Mouse (Mus musculus) CH12.LX (cell line): ENCODE measurements at regions not wholly inside any gene's neighbourhood (a gene's known extent, or its start where the extent isn't known, plus 50 kb on each side); places are given as distances from the start of the nearest gene placed in this dataset.

ENCODE experiments used
- DNase-seq: peaks from one replicate; pipeline ENCODE4 v3.0.0-alpha.2; 2013; ENCODE audit errors: extremely low read depth
- H3K27ac ChIP-seq: 2 replicates; pipeline ENCODE4 v1.5.1; 2012; ENCODE audit warnings: low read depth, mild to moderate bottlenecking, control low read depth, moderate library complexity; ENCODE audit not compliant: insufficient read depth
- H3K27me3 ChIP-seq: replicated peaks from 2 replicates; pipeline ENCODE3; 2012; ENCODE audit warnings: inconsistent platforms
- H3K36me3 ChIP-seq, 2 experiments: replicated peaks in 1 of 2; 2 replicates each; pipeline versions ENCODE3 to v1.6.1; 2012; ENCODE audit warnings: inconsistent platforms in 1 of 2, low read length in 1 of 2, mild to moderate bottlenecking in 1 of 2, mixed read lengths in 1 of 2, moderate library complexity in 1 of 2; ENCODE audit not compliant: control insufficient read depth in 1 of 2, insufficient read depth in 1 of 2
- H3K4me1 ChIP-seq, 2 experiments: 2 replicates each; pipeline ENCODE4 v1.6.1; 2012; ENCODE audit warnings: inconsistent platforms in 1 of 2, moderate library complexity in 1 of 2; ENCODE audit not compliant: insufficient read depth in 2 of 2, control insufficient read depth in 1 of 2
- H3K4me2 ChIP-seq: 2 replicates; pipeline ENCODE4 v1.6.1; 2012; ENCODE audit warnings: low read depth, mild to moderate bottlenecking, control low read depth; ENCODE audit not compliant: poor library complexity, insufficient read depth, severe bottlenecking
- H3K4me3 ChIP-seq, 3 experiments: fragments of 150-350 bp in 1 of 3; sonication (generic) in 1 of 3; replicated peaks in 1 of 3; 2 replicates each; pipeline versions ENCODE3 to v1.5.1; 2011 to 2012; ENCODE audit warnings: low read depth in 2 of 3, low read length in 2 of 3, mild to moderate bottlenecking in 2 of 3, moderate library complexity in 2 of 3, control low read depth in 1 of 3, improper control_type of control experiment in 1 of 3, inconsistent platforms in 1 of 3, mixed read lengths in 1 of 3; ENCODE audit not compliant: poor library complexity in 1 of 3
- H3K79me2 ChIP-seq: replicated peaks from 2 replicates; pipeline ENCODE4 v1.6.1; 2012; ENCODE audit warnings: mild to moderate bottlenecking, moderate library complexity; ENCODE audit not compliant: control insufficient read depth, poor library complexity, insufficient read depth, severe bottlenecking; ENCODE audit errors: extremely low read depth
- H3K9ac ChIP-seq: 2 replicates; pipeline ENCODE4 v1.6.1; 2012; ENCODE audit warnings: low read depth, mild to moderate bottlenecking, control low read depth, moderate library complexity; ENCODE audit not compliant: insufficient read depth
- H3K9me3 ChIP-seq: replicated peaks from 2 replicates; pipeline ENCODE3; 2012; ENCODE audit warnings: low read length, inconsistent platforms, mixed read lengths
- BHLHE40 ChIP-seq: IDR thresholded peaks from 2 replicates; pipeline ENCODE4 v1.6.1; 2011; ENCODE audit warnings: mild to moderate bottlenecking, low read depth, low read length, improper control_type of control experiment
- CHD2 ChIP-seq: IDR thresholded peaks from 2 replicates; pipeline ENCODE4 v1.6.1; 2011; ENCODE audit warnings: low read length, improper control_type of control experiment
- CTCF ChIP-seq, 2 experiments: IDR thresholded peaks in 1 of 2; conservative IDR thresholded peaks in 1 of 2; 2 replicates each; pipeline ENCODE4 v1.5.1; 2011 to 2012; ENCODE audit warnings: low read depth in 2 of 2, low read length in 2 of 2, improper control_type of control experiment in 1 of 2, inconsistent platforms in 1 of 2, mild to moderate bottlenecking in 1 of 2, moderate library complexity in 1 of 2
- EP300 ChIP-seq: IDR thresholded peaks from 2 replicates; pipeline ENCODE4 v1.6.1; 2011; ENCODE audit warnings: low read length, improper control_type of control experiment
- GABPA ChIP-seq: IDR thresholded peaks from 2 replicates; pipeline ENCODE4 v1.6.1; 2012; ENCODE audit warnings: low read depth, low read length, improper control_type of control experiment, inconsistent platforms; ENCODE audit not compliant: insufficient replicate concordance
- HCFC1 ChIP-seq: IDR thresholded peaks from 2 replicates; pipeline ENCODE4 v1.6.1; 2012; ENCODE audit warnings: low read depth, mild to moderate bottlenecking, inconsistent platforms, low read length, improper control_type of control experiment
- JUN ChIP-seq: IDR thresholded peaks from 2 replicates; pipeline ENCODE4 v1.6.1; 2011; ENCODE audit warnings: low read depth, mild to moderate bottlenecking, low read length, improper control_type of control experiment, moderate library complexity; ENCODE audit not compliant: insufficient read depth
- JUND ChIP-seq: conservative IDR thresholded peaks from 2 replicates; pipeline ENCODE4 v1.6.1; 2011; ENCODE audit warnings: low read depth, low read length, improper control_type of control experiment
- MAX ChIP-seq: IDR thresholded peaks from 2 replicates; pipeline ENCODE4 v1.6.1; 2011; ENCODE audit warnings: low read length, improper control_type of control experiment
- MAZ ChIP-seq: IDR thresholded peaks from 2 replicates; pipeline ENCODE4 v1.6.1; 2012; ENCODE audit warnings: low read depth, mild to moderate bottlenecking, inconsistent platforms, low read length, improper control_type of control experiment, moderate library complexity
- MEF2A ChIP-seq: IDR thresholded peaks from 2 replicates; pipeline ENCODE4 v1.6.1; 2014; ENCODE audit warnings: low read depth, mild to moderate bottlenecking, inconsistent platforms, low read length, improper control_type of control experiment, borderline replicate concordance
- MYC ChIP-seq: IDR thresholded peaks from 2 replicates; pipeline ENCODE4 v1.6.1; 2011; ENCODE audit warnings: low read depth, mild to moderate bottlenecking, improper control_type of control experiment, low read length
- NELFE ChIP-seq: IDR thresholded peaks from 2 replicates; pipeline ENCODE4 v1.6.1; 2011; ENCODE audit warnings: low read depth, low read length, improper control_type of control experiment
- NRF1 ChIP-seq: IDR thresholded peaks from 2 replicates; pipeline ENCODE4 v1.6.1; 2014; ENCODE audit warnings: low read depth, mild to moderate bottlenecking, inconsistent platforms, low read length, improper control_type of control experiment, moderate library complexity
- RAD21 ChIP-seq: IDR thresholded peaks from 2 replicates; pipeline ENCODE4 v1.6.1; 2011; ENCODE audit warnings: low read depth, mild to moderate bottlenecking, low read length, improper control_type of control experiment, moderate library complexity
- RCOR1 ChIP-seq: conservative IDR thresholded peaks from 2 replicates; pipeline ENCODE4 v1.6.1; 2012; ENCODE audit warnings: low read depth, mild to moderate bottlenecking, inconsistent platforms, low read length, improper control_type of control experiment
- SIN3A ChIP-seq: IDR thresholded peaks from 2 replicates; pipeline ENCODE4 v1.6.1; 2012; ENCODE audit warnings: low read length, improper control_type of control experiment, inconsistent platforms
- SMC3 ChIP-seq: IDR thresholded peaks from 2 replicates; pipeline ENCODE4 v1.6.1; 2011; ENCODE audit warnings: low read depth, low read length, improper control_type of control experiment
- TBP ChIP-seq: conservative IDR thresholded peaks from 2 replicates; pipeline ENCODE4 v1.6.1; 2011; ENCODE audit warnings: low read depth, low read length, improper control_type of control experiment
- UBTF ChIP-seq: IDR thresholded peaks from 2 replicates; pipeline ENCODE4 v1.6.1; 2012; ENCODE audit warnings: low read depth, mild to moderate bottlenecking, inconsistent platforms, low read length, improper control_type of control experiment, moderate library complexity
- USF2 ChIP-seq: conservative IDR thresholded peaks from 2 replicates; pipeline ENCODE4 v1.6.1; 2011; ENCODE audit warnings: low read depth, low read length, improper control_type of control experiment
- ZC3H11A ChIP-seq: IDR thresholded peaks from 2 replicates; pipeline ENCODE4 v1.6.1; 2012; ENCODE audit warnings: low read depth, mild to moderate bottlenecking, inconsistent platforms, low read length, improper control_type of control experiment
- ZMIZ1 ChIP-seq: IDR thresholded peaks from 2 replicates; pipeline ENCODE4 v1.6.1; 2012; ENCODE audit warnings: low read depth, mild to moderate bottlenecking, inconsistent platforms, low read length, improper control_type of control experiment
- dilution Hi-C: fragments of 300-500 bp; cut with MboI; formaldehyde crosslinking; loops from 2 replicates; pipeline ENCODE4 v1.14.3; 2020; ENCODE audit warnings: low sequenced_read_pairs; ENCODE audit not compliant: extremely low pct_unique_long_range_greater_than_20kb, extremely low pct_ligation_motif_present
- in situ Hi-C: fragments of 300-500 bp; cut with MboI; formaldehyde crosslinking; loops from 3 replicates; pipeline ENCODE4 v1.14.3; 2019; ENCODE audit warnings: low sequenced_read_pairs, low pct_ligation_motif_present, low pct_unique_long_range_greater_than_20kb, mixed read lengths

- in situ Hi-C loops (no loop called here), dilution Hi-C loops (no loop called here)
- H3K9me3 ChIP-seq = peaks cover 66% of the 10 kb centered on the region
- no peak overlapping the region for H3K4me2 ChIP-seq
- no peak overlapping the region for H3K27ac ChIP-seq
- H3K4me1 ChIP-seq = no peaks in the 10 kb centered on the region
- H3K9ac ChIP-seq = no peak overlapping the region
- no peaks in the 10 kb centered on the region for H3K36me3 ChIP-seq
- H3K4me3 ChIP-seq = no peak overlapping the region
- H3K79me2 ChIP-seq = no peaks in the 10 kb centered on the region
- no peaks in the 10 kb centered on the region for H3K27me3 ChIP-seq
- no peak for TF ChIP-seq UBTF
- TF ChIP-seq BHLHE40 = no peak
- TF ChIP-seq USF2 = no peak
- no peak for TF ChIP-seq CHD2
- no peak for TF ChIP-seq JUND
- TF ChIP-seq MYC = no peak
- no peak for TF ChIP-seq GABPA
- no peak for TF ChIP-seq SMC3
- no peak for TF ChIP-seq NELFE
- TF ChIP-seq MEF2A = no peak
- TF ChIP-seq MAZ = no peak
- TF ChIP-seq RCOR1 = no peak
- TF ChIP-seq RAD21 = no peak
- TF ChIP-seq EP300 = no peak
- TF ChIP-seq NRF1 = no peak
- TF ChIP-seq, all 38 proteins: peak for 0
- no peak for DNase-seq
Measured at GRCm38 (mm10) chr16:73449836-73450235, 961.8 kb downstream of the Robo2 start.

- Histone ChIP-seq H3K4me3 (no peak overlapping the region), H3K4me2 (no peak overlapping the region), H3K27me3 (no peaks in the 10 kb centered on the region), H3K9me3 (peaks cover 59% of the 10 kb centered on the region), H3K36me3 (no peaks in the 10 kb centered on the region), H3K27ac (no peak overlapping the region), H3K4me1 (no peaks in the 10 kb centered on the region), H3K9ac (no peak overlapping the region), H3K79me2 (no peaks in the 10 kb centered on the region)
- in situ Hi-C loops = no loop called here
- no peak for TF ChIP-seq HCFC1
- TF ChIP-seq SIN3A = no peak
- no peak for TF ChIP-seq CHD2
- TF ChIP-seq UBTF = no peak
- no peak for TF ChIP-seq NRF1
- no peak for TF ChIP-seq TBP
- TF ChIP-seq USF2 = no peak
- TF ChIP-seq MEF2A = no peak
- no peak for TF ChIP-seq JUN
- TF ChIP-seq RCOR1 = no peak
- TF ChIP-seq MAX = no peak
- no peak for TF ChIP-seq MAZ
- TF ChIP-seq ZC3H11A = no peak
- TF ChIP-seq CTCF (conservative IDR thresholded peaks at IDR 0.05 in 1 of 2, IDR thresholded peaks at IDR 0.05 in 1 of 2; ENCODE audit: low read depth in 2 of 2, low read length in 2 of 2) = no peak
- no peak for TF ChIP-seq ZMIZ1
- TF ChIP-seq EP300 = no peak
- dilution Hi-C loops = no loop called here
- no peak for DNase-seq
Measured at GRCm38 (mm10) chr16:73435726-73436125, 975.9 kb downstream of the Robo2 start.
